Mouse (Mus musculus): ENCODE measurements around the gene Gm19426. TPM values are rescaled to one million over a fixed set of nuclear protein-coding genes. Genes with fewer than 3 reads are reported as not detected.
A peak's percentile ranks its signal among the peaks of the same experiment; 100 is the strongest.

Gm19426 gene
- polyA plus RNA-seq, 1 experiment from 2014 or later = 4.4 TPM

GRCm38 (mm10) chr2:84720718-84721117, 22.7 kb downstream of the Gm19426 start:
- no peak for ATAC-seq (ENCODE audit: insufficient number of reproducible peaks, insufficient read depth, low FRiP score, low read depth)
- 97% methylated on average over 2 of the region's 2 CpGs for WGBS
- no peak overlapping the region for H3K4me2 ChIP-seq (ENCODE audit: low read length)

DNA sequence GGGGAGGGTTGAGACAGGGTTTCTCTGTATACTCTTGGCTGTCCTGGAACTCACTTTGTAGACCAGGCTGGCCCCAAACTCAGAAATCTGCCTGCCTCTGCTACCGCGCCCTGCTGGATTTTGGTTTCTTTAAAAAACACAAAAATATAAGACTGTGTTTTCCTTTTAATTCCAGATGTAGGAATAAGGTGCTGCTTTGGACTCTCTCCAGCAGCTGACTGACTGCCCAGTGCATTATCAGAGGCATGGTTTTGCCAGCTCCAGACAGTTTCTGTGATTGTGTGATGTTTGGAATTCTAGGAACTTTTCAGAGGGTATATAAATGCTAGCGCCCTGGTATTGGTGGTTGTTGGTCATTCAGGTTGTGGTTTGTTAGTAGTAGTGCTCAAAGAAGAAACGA, 26.1 kb downstream of the Gm19426 start:
- no peak overlapping the region for H3K4me3 ChIP-seq (ENCODE audit: control insufficient read depth in 1 of 2, insufficient read depth in 1 of 2, low read depth in 1 of 2, low read length in 2 of 2)
- 0 out of 2 replicates have a peak, but pooled peaks cover 2% of the 10 kb centered on the region for H3K36me3 ChIP-seq (ENCODE audit: control insufficient read depth, insufficient read depth, low read length)
- H3K4me1 ChIP-seq (ENCODE audit: control insufficient read depth in 2 of 2, insufficient read depth in 2 of 2, low read length in 2 of 2) = peaks cover 0 to 15% of the 10 kb centered on the region in 2 experiments; a peak in 2 of 4 replicates
- no peak overlapping the region for H3K9ac ChIP-seq (ENCODE audit: low read length)
- no peak for ATAC-seq (ENCODE audit: insufficient number of reproducible peaks, insufficient read depth, low FRiP score, low read depth)
- no peaks in the 10 kb centered on the region for H3K9me3 ChIP-seq (ENCODE audit: control insufficient read depth, low read length)
- no peaks in the 10 kb centered on the region for H3K27me3 ChIP-seq (ENCODE audit: control insufficient read depth, insufficient read depth, low read length)
- 86% methylated on average over 4 of the region's 4 CpGs for WGBS
- no peak overlapping the region for H3K4me2 ChIP-seq (ENCODE audit: low read length)
- H3K27ac ChIP-seq (replicated peaks in 1 of 2; ENCODE audit: control insufficient read depth in 1 of 2, insufficient read depth in 1 of 2, low read depth in 2 of 2, low read length in 2 of 2) = no peak overlapping the region

More at GRCm38 (mm10) chr2:84720718-84721117, 22.7 kb downstream of the Gm19426 start:
- H3K27me3 ChIP-seq (ENCODE audit: control insufficient read depth, insufficient read depth, low read length) = no peaks in the 10 kb centered on the region
- H3K4me3 ChIP-seq (ENCODE audit: control insufficient read depth in 1 of 2, insufficient read depth in 1 of 2, low read depth in 1 of 2, low read length in 2 of 2) = no peak overlapping the region
- H3K27ac ChIP-seq (replicated peaks in 1 of 2; ENCODE audit: control insufficient read depth in 1 of 2, insufficient read depth in 1 of 2, low read depth in 2 of 2, low read length in 2 of 2) = no peak overlapping the region
- H3K9me3 ChIP-seq (ENCODE audit: control insufficient read depth, low read length) = no peaks in the 10 kb centered on the region
- H3K9ac ChIP-seq (ENCODE audit: low read length) = no peak overlapping the region
- H3K4me1 ChIP-seq (ENCODE audit: control insufficient read depth in 2 of 2, insufficient read depth in 2 of 2, low read length in 2 of 2) = peaks cover 0 to 7% of the 10 kb centered on the region in 2 experiments; a peak in 2 of 4 replicates
- H3K36me3 ChIP-seq (ENCODE audit: control insufficient read depth, insufficient read depth, low read length) = peaks cover 30% of the 10 kb centered on the region

DNA sequence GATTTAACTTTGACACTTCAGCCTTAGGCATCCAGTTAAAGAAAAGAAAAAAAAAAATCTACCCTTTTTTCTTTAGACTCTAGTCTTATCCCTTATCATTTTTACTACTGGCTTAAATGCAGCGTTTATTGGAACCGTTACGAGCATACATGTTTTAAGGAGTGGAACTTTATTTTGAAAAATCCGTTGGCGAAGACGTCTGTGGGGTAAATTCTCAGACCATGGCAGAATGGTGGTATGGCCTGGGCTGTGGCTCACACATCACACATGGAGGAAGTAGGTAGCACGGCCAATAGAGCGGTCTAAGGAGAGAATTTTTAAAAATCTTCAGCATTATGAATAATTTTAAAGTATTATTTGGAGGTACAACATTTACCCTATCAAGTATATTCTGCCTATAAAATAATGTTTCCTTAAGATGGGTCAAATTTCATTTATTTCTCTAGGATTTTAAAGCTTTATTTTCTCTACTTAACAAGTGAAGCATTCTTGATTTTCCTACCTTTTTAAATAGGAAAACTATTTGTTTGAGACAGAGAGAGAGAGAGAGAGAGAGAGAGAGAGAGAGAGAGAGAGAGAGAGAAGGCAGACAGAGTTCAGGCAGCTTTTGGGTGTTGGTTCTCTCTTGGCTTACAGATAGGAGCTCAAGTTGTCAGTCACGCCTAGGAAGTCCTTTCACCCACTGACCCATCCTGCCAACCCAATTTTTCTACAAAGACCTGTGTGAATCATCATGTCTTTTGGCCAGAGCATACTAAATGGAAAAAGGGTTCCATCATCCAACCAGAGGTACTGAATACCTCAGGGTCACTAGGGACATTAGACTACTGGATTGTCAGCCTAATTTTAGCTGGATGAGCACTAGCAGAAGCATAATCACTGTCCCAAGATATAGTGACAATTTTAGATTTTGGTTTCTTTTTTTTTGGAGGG, 26.8 kb downstream of the Gm19426 start:
- peak overlapping the region; percentile 67 for H3K9ac ChIP-seq (ENCODE audit: low read length)
- H3K4me1 ChIP-seq (ENCODE audit: control insufficient read depth in 2 of 2, insufficient read depth in 2 of 2, low read length in 2 of 2) = peaks cover 0 to 15% of the 10 kb centered on the region in 2 experiments; a peak in 2 of 4 replicates
- no peaks in the 10 kb centered on the region for H3K9me3 ChIP-seq (ENCODE audit: control insufficient read depth, low read length)
- peak overlapping the region; percentile 76 to 94 for H3K4me3 ChIP-seq (ENCODE audit: control insufficient read depth in 1 of 2, insufficient read depth in 1 of 2, low read depth in 1 of 2, low read length in 2 of 2)
- 27% methylated on average over 9 of the region's 9 CpGs for WGBS
- ATAC-seq (ENCODE audit: insufficient number of reproducible peaks, insufficient read depth, low FRiP score, low read depth) = no peak
- H3K27me3 ChIP-seq (ENCODE audit: control insufficient read depth, insufficient read depth, low read length) = no peaks in the 10 kb centered on the region
- 0 out of 2 replicates have a peak, but pooled peaks cover 5% of the 10 kb centered on the region for H3K36me3 ChIP-seq (ENCODE audit: control insufficient read depth, insufficient read depth, low read length)
- peak overlapping the region; percentile 71 for H3K4me2 ChIP-seq (ENCODE audit: low read length)
- H3K27ac ChIP-seq (replicated peaks in 1 of 2; ENCODE audit: control insufficient read depth in 1 of 2, insufficient read depth in 1 of 2, low read depth in 2 of 2, low read length in 2 of 2) = peak overlapping the region; percentile 95 to 99

GRCm38 (mm10) chr2:84715562-84716361, 27.7 kb downstream of the Gm19426 start:
- Histone ChIP-seq H3K4me3 (ENCODE audit: control insufficient read depth in 1 of 2, insufficient read depth in 1 of 2, low read depth in 1 of 2, low read length in 2 of 2) (peak overlapping the region; percentile 76 to 94), H3K36me3 (ENCODE audit: control insufficient read depth, insufficient read depth, low read length) (peaks cover 11% of the 10 kb centered on the region), H3K27me3 (ENCODE audit: control insufficient read depth, insufficient read depth, low read length) (no peaks in the 10 kb centered on the region), H3K4me1 (ENCODE audit: control insufficient read depth in 2 of 2, insufficient read depth in 2 of 2, low read length in 2 of 2) (peaks cover 0 to 15% of the 10 kb centered on the region in 2 experiments; a peak in 2 of 4 replicates), H3K27ac (replicated peaks in 1 of 2; ENCODE audit: control insufficient read depth in 1 of 2, insufficient read depth in 1 of 2, low read depth in 2 of 2, low read length in 2 of 2) (peak overlapping the region; percentile 98 to 99), H3K9me3 (ENCODE audit: control insufficient read depth, low read length) (no peaks in the 10 kb centered on the region), H3K4me2 (ENCODE audit: low read length) (peak overlapping the region; percentile 71), H3K9ac (ENCODE audit: low read length) (peak overlapping the region; percentile 98)
- under 1% methylated on average over 33 of the region's 33 CpGs for WGBS
- peak; percentile 90 for ATAC-seq (ENCODE audit: insufficient number of reproducible peaks, insufficient read depth, low FRiP score, low read depth)

- WGBS = under 1% methylated on average over 105 of the region's 107 CpGs
- peaks cover 18% of the 10 kb centered on the region for H3K36me3 ChIP-seq (ENCODE audit: control insufficient read depth, insufficient read depth, low read length)
- peak within 1 kb of the TSS; percentile 98 to 99 for H3K27ac ChIP-seq (replicated peaks in 1 of 2; ENCODE audit: control insufficient read depth in 1 of 2, insufficient read depth in 1 of 2, low read depth in 2 of 2, low read length in 2 of 2)
- peaks cover 0 to 15% of the 10 kb centered on the region in 2 experiments; a peak in 2 of 4 replicates for H3K4me1 ChIP-seq (ENCODE audit: control insufficient read depth in 2 of 2, insufficient read depth in 2 of 2, low read length in 2 of 2)
- no peaks in the 10 kb centered on the region for H3K27me3 ChIP-seq (ENCODE audit: control insufficient read depth, insufficient read depth, low read length)
- peak; percentile 95 for ATAC-seq (ENCODE audit: insufficient number of reproducible peaks, insufficient read depth, low FRiP score, low read depth)
- H3K4me2 ChIP-seq (ENCODE audit: low read length) = peak within 1 kb of the TSS; percentile 79
- peak within 1 kb of the TSS; percentile 92 to 94 for H3K4me3 ChIP-seq (ENCODE audit: control insufficient read depth in 1 of 2, insufficient read depth in 1 of 2, low read depth in 1 of 2, low read length in 2 of 2)
- H3K9ac ChIP-seq (ENCODE audit: low read length) = peak within 1 kb of the TSS; percentile 98
- H3K9me3 ChIP-seq (ENCODE audit: control insufficient read depth, low read length) = no peaks in the 10 kb centered on the region
Observed at GRCm38 (mm10) chr2:84714811-84715561, 28.5 kb downstream of the Gm19426 start, which contains the start of gene Zdhhc5. Zdhhc5 (minus strand) TSS chr2:84715180.

DNA sequence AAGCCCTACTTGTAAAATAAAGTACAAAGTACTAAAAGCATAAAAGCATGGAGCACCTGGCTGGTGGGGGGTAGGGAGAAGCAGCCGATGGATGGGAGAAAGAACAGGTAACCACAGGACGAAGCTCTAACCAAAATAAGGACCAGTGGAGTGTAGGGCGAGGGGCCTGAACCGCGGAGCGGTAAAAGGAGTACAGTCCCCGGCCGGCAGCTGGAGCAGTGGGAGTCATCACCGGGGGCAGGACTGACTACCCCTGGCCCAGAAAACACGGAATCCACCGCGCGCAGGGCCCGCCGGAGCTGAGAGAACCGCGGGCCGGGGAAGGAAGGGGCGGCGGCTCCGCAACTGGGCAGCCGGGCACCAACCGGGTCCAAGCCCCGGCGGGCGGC, 29.0 kb downstream of the Gm19426 start:
- H3K4me2 ChIP-seq (ENCODE audit: low read length) = peak overlapping the region; percentile 79
- H3K4me3 ChIP-seq (ENCODE audit: control insufficient read depth in 1 of 2, insufficient read depth in 1 of 2, low read depth in 1 of 2, low read length in 2 of 2) = peak overlapping the region; percentile 92 to 94
- no peaks in the 10 kb centered on the region for H3K27me3 ChIP-seq (ENCODE audit: control insufficient read depth, insufficient read depth, low read length)
- H3K9ac ChIP-seq (ENCODE audit: low read length) = peak overlapping the region; percentile 98
- under 1% methylated on average over 26 of the region's 26 CpGs for WGBS
- H3K4me1 ChIP-seq (ENCODE audit: control insufficient read depth in 2 of 2, insufficient read depth in 2 of 2, low read length in 2 of 2) = peaks cover 0 to 15% of the 10 kb centered on the region in 2 experiments; a peak in 2 of 4 replicates
- H3K27ac ChIP-seq (replicated peaks in 1 of 2; ENCODE audit: control insufficient read depth in 1 of 2, insufficient read depth in 1 of 2, low read depth in 2 of 2, low read length in 2 of 2) = peak overlapping the region; percentile 98 to 99
- peaks cover 24% of the 10 kb centered on the region for H3K36me3 ChIP-seq (ENCODE audit: control insufficient read depth, insufficient read depth, low read length)
- no peak for ATAC-seq (ENCODE audit: insufficient number of reproducible peaks, insufficient read depth, low FRiP score, low read depth)
- no peaks in the 10 kb centered on the region for H3K9me3 ChIP-seq (ENCODE audit: control insufficient read depth, low read length)

Data from heart, embryonic 14.5 days (tissue).